ENCODE assay signal across 7 mouse cellular contexts in the genomic region with DNA sequence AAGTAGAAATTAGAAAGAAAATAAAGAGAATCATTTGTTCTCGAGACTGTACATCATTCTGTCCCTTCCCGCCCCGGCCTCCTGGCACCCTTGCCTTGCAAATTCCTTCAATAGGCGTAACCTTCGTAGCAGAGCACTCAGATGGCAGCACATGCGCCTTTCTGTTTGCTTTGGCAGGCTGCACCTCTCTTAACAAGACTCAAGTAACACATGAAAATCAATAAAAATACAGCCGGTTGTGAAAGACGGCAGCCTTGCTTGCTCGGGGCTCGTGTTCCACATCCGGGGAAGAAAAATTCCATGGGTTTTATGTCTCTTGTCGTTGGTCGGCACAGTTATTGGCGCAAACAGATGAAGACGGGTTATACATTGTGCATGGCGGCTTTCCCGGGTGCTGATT.
A peak's percentile ranks its signal among the peaks of the same experiment; 100 is the strongest.
DNase-seq lines count a peak whose midpoint lies in the region; ATAC-seq and TF ChIP-seq lines count a peak whose summit lies in the region.

No protein-coding gene starts in this region.

- H3K27me3 ChIP-seq in embryonic facial prominence, embryonic 14.5 days (replicated peaks; ENCODE audit: control insufficient read depth, insufficient read depth, low read length) = no peaks in the 10 kb centered on the region
- H3K27me3 ChIP-seq in lung, postnatal 0 days (replicated peaks; ENCODE audit: insufficient read depth, low read length) = no peaks in the 10 kb centered on the region

- H3K9ac ChIP-seq in embryonic facial prominence, embryonic 14.5 days (ENCODE audit: low read depth, low read length) = no peak overlapping the region
- no peak overlapping the region for H3K9ac ChIP-seq in lung, postnatal 0 days (replicated peaks; ENCODE audit: low read depth)

- no peak for TF ChIP-seq CTCF in lung, postnatal 0 days (IDR thresholded peaks at IDR 0.05)

- H3K4me1 ChIP-seq in embryonic facial prominence, embryonic 14.5 days (ENCODE audit: control insufficient read depth, insufficient read depth, low read length) = peaks cover 12% of the 10 kb centered on the region; the same call in 1 of the 2 replicates
- H3K4me1 ChIP-seq in lung, postnatal 0 days (ENCODE audit: insufficient read depth, low read depth, low read length) = no peaks in the 10 kb centered on the region

- peak; percentile 79 for ATAC-seq in embryonic facial prominence, embryonic 14.5 days (ENCODE audit: low read depth)
- peak; percentile 98 for ATAC-seq in lung, postnatal 0 days
- ATAC-seq in erythroid progenitor cell, adult 5-6 weeks (replicated peaks; ENCODE audit: low FRiP score, poor library complexity, severe bottlenecking) = no peak

- TF ChIP-seq EP300 in lung, postnatal 0 days (IDR thresholded peaks at IDR 0.05) = peak; percentile 91

- H3K36me3 ChIP-seq in embryonic facial prominence, embryonic 14.5 days (ENCODE audit: control insufficient read depth, insufficient read depth, low read length) = no peaks in the 10 kb centered on the region
- no peaks in the 10 kb centered on the region for H3K36me3 ChIP-seq in lung, postnatal 0 days (ENCODE audit: insufficient read depth, low read length)

- peak; percentile 39 for DNase-seq in NIH3T3 (ENCODE audit: low read depth)
- DNase-seq in embryonic facial prominence, embryonic 14.5 days (ENCODE audit: low spot score) = peak; percentile 91
- peak; percentile 28 for DNase-seq in kidney, adult 11 months
- peak; percentile 89 for DNase-seq in lung, postnatal 0 days (ENCODE audit: low spot score)
- DNase-seq in right cerebral cortex, postnatal 14 days = no peak
- DNase-seq in right cerebral cortex, adult 18-20 months = no peak

- no peak overlapping the region for H3K4me3 ChIP-seq in embryonic facial prominence, embryonic 14.5 days (ENCODE audit: low read depth, low read length)
- H3K4me3 ChIP-seq in lung, postnatal 0 days (ENCODE audit: low read depth, low read length) = no peak overlapping the region

- no peak overlapping the region for H3K27ac ChIP-seq in embryonic facial prominence, embryonic 14.5 days (replicated peaks; ENCODE audit: low read depth, low read length)
- H3K27ac ChIP-seq in lung, postnatal 0 days (ENCODE audit: low read length) = no peak overlapping the region

- H3K4me2 ChIP-seq in embryonic facial prominence, embryonic 14.5 days (ENCODE audit: low read depth, low read length) = peak overlapping the region; percentile 23; the same call in 1 of the 2 replicates
- peak overlapping the region; percentile 18; the same call in 1 of the 2 replicates for H3K4me2 ChIP-seq in lung, postnatal 0 days (replicated peaks; ENCODE audit: low read depth, low read length)

- WGBS in embryonic facial prominence, embryonic 14.5 days = 55% methylated on average over 17 of the region's 17 CpGs
- WGBS in lung, postnatal 0 days = 49% methylated on average over 17 of the region's 17 CpGs

- H3K9me3 ChIP-seq in embryonic facial prominence, embryonic 14.5 days (ENCODE audit: control insufficient read depth, low read length) = no peaks in the 10 kb centered on the region
- H3K9me3 ChIP-seq in lung, postnatal 0 days (ENCODE audit: low read length) = no peaks in the 10 kb centered on the region

Comparison
In these comparisons a context has a peak if more than half of its experiments do, and no peak if none do; other contexts are left out.
1. DNase-seq: peak in NIH3T3 (single experiment), embryonic facial prominence, embryonic 14.5 days (single experiment), kidney, adult 11 months (single experiment) and lung, postnatal 0 days (single experiment); none in right cerebral cortex, postnatal 14 days (single experiment) and right cerebral cortex, adult 18-20 months (single experiment).